Mouse (Mus musculus) C2C12 (cell line): ENCODE data around the gene Smok3b.

Source experiments
- CEBPB ChIP-seq: IDR thresholded peaks from one replicate; pipeline ENCODE4 v1.6.1; 2011; ENCODE audit warnings: low read depth, mild to moderate bottlenecking, control low read depth, moderate library complexity
- CTCF ChIP-seq: IDR thresholded peaks from one replicate; pipeline ENCODE4 v1.5.1; 2011; ENCODE audit not compliant: control insufficient read depth, insufficient read depth, insufficient read length

GRCm38 (mm10) chr5:138073803-138074202, 52.6 kb downstream of the Smok3b start:
- TF ChIP-seq CTCF (no peak), CEBPB (no peak)
